Mouse (Mus musculus): ENCODE measurements around the gene Tyw3. TPM values are rescaled to one million over a fixed set of nuclear protein-coding genes. Genes with fewer than 3 reads are reported as not detected.

The Tyw3 gene
- polyA plus RNA-seq, 1 experiment from 2014 or later = 21.0 TPM

DNA sequence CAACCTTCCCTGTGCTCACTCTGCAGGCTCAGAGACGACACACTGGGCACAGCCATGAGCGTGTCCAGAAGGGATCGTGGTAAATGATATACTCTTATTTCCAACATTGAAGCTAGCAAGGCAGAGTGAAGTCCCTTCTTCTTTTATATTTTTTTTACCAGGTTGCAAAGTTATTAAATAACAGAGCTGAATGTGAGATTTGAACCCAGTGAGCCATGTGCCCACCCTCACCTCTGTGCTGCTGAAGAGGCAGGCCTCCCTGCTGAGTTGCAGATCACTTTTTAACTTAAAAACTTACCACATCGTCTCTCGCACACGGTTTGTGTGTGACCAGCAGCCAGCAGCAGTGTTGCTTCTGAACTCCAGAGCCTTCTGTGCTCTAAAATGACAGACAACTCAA, 2.7 kb downstream of the Tyw3 start:
- Histone ChIP-seq H3K27ac (replicated peaks) (no peak overlapping the region), H3K4me1 (peaks cover 17% of the 10 kb centered on the region), H3K36me3 (peaks cover 52% of the 10 kb centered on the region), H3K4me3 (no peak overlapping the region), H3K27me3 (ENCODE audit: low read depth, poor library complexity, severe bottlenecking) (no peaks in the 10 kb centered on the region), H3K9me3 (replicated peaks) (no peaks in the 10 kb centered on the region)
- WGBS = 91% methylated on average over 6 of the region's 6 CpGs
- no peak for DNase-seq (ENCODE audit: low spot score)

DNA sequence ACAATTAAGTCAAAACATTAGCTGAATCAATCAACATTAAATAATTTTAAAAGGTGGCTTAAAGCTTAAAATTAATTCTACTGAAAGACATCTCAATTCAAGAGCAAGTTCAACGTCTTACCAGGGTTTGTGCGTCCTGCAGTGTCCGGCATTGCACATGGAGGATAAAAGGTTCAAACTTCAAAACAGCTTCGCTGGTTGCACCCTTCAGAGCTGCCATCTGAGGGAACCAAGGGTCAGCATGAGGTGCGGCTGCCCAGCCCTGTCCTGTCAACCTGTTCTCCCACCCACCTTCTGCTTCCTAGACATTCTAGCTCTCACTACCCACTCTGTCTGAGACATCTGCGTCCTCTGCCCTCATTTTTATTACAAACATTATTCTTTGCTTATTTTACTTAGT, 3.3 kb downstream of the Tyw3 start:
- Histone ChIP-seq H3K27me3 (ENCODE audit: low read depth, poor library complexity, severe bottlenecking) (no peaks in the 10 kb centered on the region), H3K4me3 (no peak overlapping the region), H3K36me3 (peaks cover 52% of the 10 kb centered on the region), H3K4me1 (peaks cover 14% of the 10 kb centered on the region), H3K9me3 (replicated peaks) (no peaks in the 10 kb centered on the region), H3K27ac (replicated peaks) (no peak overlapping the region)
- WGBS = 94% methylated on average over 6 of the region's 6 CpGs
- DNase-seq (ENCODE audit: low spot score) = no peak

DNA sequence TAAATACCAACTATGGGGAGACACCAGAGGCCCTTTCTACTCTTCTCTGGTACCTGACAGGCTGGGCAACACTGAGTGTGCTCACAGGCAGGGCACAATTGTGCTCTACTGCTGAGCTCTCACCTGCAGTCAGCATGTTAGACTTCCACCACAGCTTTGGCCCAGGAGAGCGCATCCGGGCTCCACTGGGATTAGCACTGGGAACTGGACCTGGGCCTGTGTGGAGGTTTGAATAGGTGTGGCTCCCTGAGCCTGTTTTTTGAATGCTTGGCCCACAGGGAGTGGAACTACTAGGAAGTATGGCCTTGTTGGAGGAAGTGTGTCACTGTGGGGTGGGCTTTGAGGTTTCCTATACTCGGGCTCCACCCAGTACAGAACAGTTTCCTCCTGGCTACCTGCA, 5.3 kb downstream of the Tyw3 start:
- DNase-seq (ENCODE audit: low spot score) = no peak
- peaks cover 72% of the 10 kb centered on the region for H3K36me3 ChIP-seq
- no peak overlapping the region for H3K27ac ChIP-seq (replicated peaks)
- WGBS = 96% methylated on average over 3 of the region's 3 CpGs
- no peaks in the 10 kb centered on the region for H3K27me3 ChIP-seq (ENCODE audit: low read depth, poor library complexity, severe bottlenecking)
- no peaks in the 10 kb centered on the region for H3K9me3 ChIP-seq (replicated peaks)
- H3K4me1 ChIP-seq = peaks cover 4% of the 10 kb centered on the region
- no peak overlapping the region for H3K4me3 ChIP-seq

DNA sequence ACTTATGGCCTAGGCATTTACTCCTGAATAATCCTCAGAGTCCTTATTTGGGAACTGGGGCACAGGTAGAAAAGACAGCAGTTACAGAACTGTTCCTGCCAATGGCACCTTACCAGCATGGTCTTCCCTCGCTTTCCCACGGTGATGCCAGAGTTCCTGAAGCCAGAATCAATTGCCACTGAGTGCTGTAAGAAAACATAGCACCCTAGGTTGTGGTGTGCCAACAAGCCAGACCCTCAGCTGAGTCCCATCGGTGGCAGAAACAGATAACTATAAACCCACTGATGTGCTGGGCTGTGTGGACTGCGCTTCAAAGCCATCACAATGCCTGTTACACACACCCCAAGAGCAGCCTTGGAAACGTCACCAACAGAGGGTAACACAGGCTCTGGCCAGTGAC, 5.9 kb downstream of the Tyw3 start:
- 92% methylated on average over 5 of the region's 5 CpGs for WGBS
- Histone ChIP-seq H3K27me3 (ENCODE audit: low read depth, poor library complexity, severe bottlenecking) (no peaks in the 10 kb centered on the region), H3K27ac (replicated peaks) (no peak overlapping the region), H3K9me3 (replicated peaks) (no peaks in the 10 kb centered on the region), H3K4me3 (no peak overlapping the region), H3K4me1 (no peaks in the 10 kb centered on the region), H3K36me3 (peaks cover 78% of the 10 kb centered on the region)
- no peak for DNase-seq (ENCODE audit: low spot score)

DNA sequence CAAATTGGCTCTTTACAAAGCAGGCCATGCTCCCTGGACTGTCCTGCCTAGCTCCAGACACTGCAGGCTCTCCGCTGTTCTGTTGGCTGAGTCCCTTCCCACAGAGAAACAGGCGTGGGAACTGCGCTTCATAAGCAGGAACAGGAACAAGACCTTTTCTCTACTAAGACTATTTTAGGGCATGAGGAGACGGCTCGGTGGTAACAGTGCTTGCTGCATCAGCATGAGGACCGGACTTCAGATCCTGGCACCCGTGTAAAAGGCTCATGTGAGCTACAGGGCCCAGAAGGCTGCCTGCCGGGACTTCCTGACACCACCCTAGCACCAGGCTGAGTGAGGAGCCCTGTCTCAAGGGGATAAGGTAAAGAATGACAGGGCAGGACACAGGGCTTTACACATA, 12.6 kb downstream of the Tyw3 start:
- Histone ChIP-seq H3K27ac (replicated peaks) (no peak overlapping the region), H3K9me3 (replicated peaks) (no peaks in the 10 kb centered on the region), H3K27me3 (ENCODE audit: low read depth, poor library complexity, severe bottlenecking) (no peaks in the 10 kb centered on the region), H3K4me1 (no peaks in the 10 kb centered on the region), H3K36me3 (peaks cover 58% of the 10 kb centered on the region), H3K4me3 (no peak overlapping the region)
- 91% methylated on average over 8 of the region's 8 CpGs for WGBS
- DNase-seq (ENCODE audit: low spot score) = no peak

DNA sequence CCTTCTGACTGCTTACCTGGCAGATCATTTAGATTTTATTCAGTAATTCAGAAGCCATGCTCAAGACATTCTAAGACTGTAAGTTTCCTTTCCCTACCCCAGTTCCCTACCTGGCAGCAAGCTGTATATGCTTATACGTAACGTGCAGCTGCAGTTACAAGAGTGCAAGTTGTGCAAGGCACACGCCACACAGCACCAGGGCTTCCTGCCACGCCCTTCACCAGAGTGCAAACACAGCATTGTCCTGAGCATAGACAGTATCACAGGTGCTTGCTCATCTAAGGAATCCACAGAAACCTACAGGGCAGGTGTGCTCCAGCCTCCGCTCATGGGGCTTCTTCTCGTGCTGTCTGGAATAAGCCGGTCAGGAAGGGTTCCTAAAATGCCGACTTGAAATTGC, 19.0 kb downstream of the Tyw3 start:
- Histone ChIP-seq H3K4me3 (no peak overlapping the region), H3K27ac (replicated peaks) (no peak overlapping the region), H3K36me3 (peaks cover 26% of the 10 kb centered on the region), H3K4me1 (no peaks in the 10 kb centered on the region), H3K9me3 (replicated peaks) (no peaks in the 10 kb centered on the region), H3K27me3 (ENCODE audit: low read depth, poor library complexity, severe bottlenecking) (no peaks in the 10 kb centered on the region)
- WGBS = 97% methylated on average over 8 of the region's 8 CpGs
- no peak for DNase-seq (ENCODE audit: low spot score)

DNA sequence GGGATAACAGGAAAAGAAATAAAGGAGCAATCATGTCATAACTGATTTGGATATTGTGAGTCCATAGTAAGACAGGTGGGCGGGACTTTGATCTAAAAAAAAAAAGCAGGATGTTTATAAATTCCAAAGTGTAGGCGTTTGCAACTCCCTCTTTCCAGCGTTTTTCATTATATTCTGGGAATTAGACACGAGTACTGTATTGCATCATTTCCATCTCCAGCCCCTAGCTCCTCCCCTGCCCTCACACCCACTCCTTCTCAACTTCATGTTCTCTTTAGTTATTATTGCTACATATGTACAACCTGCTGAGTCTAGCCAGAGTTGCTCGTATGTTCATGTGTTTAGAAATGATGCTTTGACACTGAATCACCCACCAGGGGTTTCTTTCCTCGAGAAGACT, 23.2 kb downstream of the Tyw3 start:
- H3K4me3 ChIP-seq = no peak overlapping the region
- no peaks in the 10 kb centered on the region for H3K9me3 ChIP-seq (replicated peaks)
- H3K36me3 ChIP-seq = peaks cover 8% of the 10 kb centered on the region
- no peak for DNase-seq (ENCODE audit: low spot score)
- peaks cover 17% of the 10 kb centered on the region for H3K4me1 ChIP-seq
- H3K27me3 ChIP-seq (ENCODE audit: low read depth, poor library complexity, severe bottlenecking) = peaks cover 29% of the 10 kb centered on the region
- no peak overlapping the region for H3K27ac ChIP-seq (replicated peaks)
- whole genome bisulfite sequencing = 83% methylated on average over 6 of the region's 6 CpGs

DNA sequence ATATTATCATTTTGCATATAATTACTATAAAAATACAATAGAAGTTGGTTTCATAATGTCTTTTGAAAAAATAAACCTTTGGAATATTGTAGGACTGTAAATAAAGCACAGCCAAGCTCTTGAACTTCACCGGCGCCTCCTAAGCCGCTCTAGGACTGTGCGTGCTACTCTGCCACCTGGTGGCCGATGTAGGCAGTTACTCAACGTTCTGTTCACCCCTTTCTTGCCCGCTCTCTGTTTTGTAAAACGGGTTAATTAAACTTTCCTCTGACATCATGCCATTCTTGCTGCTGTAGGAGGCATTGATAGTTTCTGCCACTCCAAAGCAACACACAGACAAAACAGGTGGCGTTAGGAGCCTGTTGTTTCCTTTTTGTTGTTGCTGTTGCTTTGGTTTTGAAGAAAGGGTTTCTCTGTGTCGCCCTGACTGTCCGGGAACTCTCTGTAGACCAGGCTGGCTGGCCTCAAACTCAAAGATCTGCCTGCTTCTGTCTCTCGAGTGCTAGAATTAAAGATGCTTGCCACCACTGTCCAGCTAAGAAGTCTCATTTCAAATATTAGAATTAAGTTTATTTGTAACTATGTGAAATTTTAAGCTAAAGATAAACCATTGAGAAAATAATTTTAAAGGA, 24.4 kb downstream of the Tyw3 start:
- 17% methylated on average over 12 of the region's 12 CpGs for WGBS
- Histone ChIP-seq H3K9me3 (replicated peaks) (no peaks in the 10 kb centered on the region), H3K36me3 (peaks cover under 1% of the 10 kb centered on the region; the same call in 1 of the 2 replicates), H3K4me3 (0 out of 2 replicates have a peak overlapping the region, but pooled peaks have one; percentile 20), H3K27me3 (ENCODE audit: low read depth, poor library complexity, severe bottlenecking) (peaks cover 39% of the 10 kb centered on the region), H3K4me1 (peaks cover 17% of the 10 kb centered on the region), H3K27ac (replicated peaks) (no peak overlapping the region)
- DNase-seq (ENCODE audit: low spot score) = peak; percentile 81

DNA sequence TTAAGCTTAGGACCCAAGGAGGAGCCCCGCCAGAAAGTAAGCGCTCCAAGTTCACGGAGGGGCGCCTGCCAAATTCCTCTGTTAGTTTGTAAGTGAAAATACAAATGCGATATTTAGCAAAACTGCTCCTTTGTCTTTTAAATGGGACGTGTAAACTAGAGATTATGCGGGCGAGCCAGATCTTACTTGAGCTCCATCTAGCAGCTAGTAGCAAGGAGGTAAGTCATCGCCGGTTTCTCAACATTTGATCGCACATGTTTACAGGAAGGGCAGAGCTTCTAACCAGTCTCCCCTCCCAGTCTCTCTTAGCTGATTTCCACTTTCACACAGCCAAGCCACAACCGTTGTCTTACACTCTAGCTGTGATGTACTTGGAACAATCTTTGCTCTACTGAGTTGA, 26.1 kb downstream of the Tyw3 start:
- Histone ChIP-seq H3K4me1 (peaks cover 17% of the 10 kb centered on the region), H3K36me3 (no peaks in the 10 kb centered on the region), H3K27me3 (ENCODE audit: low read depth, poor library complexity, severe bottlenecking) (peaks cover 45% of the 10 kb centered on the region), H3K9me3 (replicated peaks) (no peaks in the 10 kb centered on the region), H3K4me3 (peak overlapping the region; percentile 39), H3K27ac (replicated peaks) (peak overlapping the region; percentile 47; the same call in 1 of the 2 replicates)
- peak; percentile 34 for DNase-seq (ENCODE audit: low spot score)
- 9% methylated on average over 12 of the region's 12 CpGs for WGBS

DNA sequence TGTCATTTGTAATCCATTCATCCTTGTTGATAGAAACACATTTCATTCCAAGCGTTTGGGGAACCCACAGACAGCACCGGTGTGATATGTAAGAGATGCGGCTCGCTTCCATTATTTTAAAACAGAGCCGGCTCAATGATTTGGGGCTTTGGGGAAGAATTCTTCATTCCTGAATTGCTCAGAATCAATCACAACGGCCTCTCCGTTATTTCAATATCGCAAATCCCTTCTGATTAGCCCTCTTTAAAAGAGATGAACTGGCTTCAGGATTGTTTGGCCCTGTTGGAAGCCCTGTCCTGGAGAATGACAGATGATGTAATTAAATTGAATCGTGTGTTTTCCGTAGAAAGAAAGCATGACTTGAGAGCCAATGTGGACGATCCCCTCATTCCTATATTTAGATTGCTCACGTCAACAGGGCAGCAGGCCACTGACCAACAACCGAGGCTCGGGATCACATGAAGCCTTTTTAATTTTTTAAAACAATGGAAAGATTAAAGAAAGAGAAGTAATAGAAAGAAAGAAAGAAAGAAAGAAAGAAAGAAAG, 26.8 kb downstream of the Tyw3 start:
- H3K27ac ChIP-seq (replicated peaks) = no peak overlapping the region
- WGBS = 46% methylated on average over 14 of the region's 14 CpGs
- no peak for DNase-seq (ENCODE audit: low spot score)
- no peak overlapping the region for H3K4me3 ChIP-seq
- H3K9me3 ChIP-seq (replicated peaks) = no peaks in the 10 kb centered on the region
- H3K36me3 ChIP-seq = no peaks in the 10 kb centered on the region
- H3K4me1 ChIP-seq = peaks cover 17% of the 10 kb centered on the region
- H3K27me3 ChIP-seq (ENCODE audit: low read depth, poor library complexity, severe bottlenecking) = peaks cover 45% of the 10 kb centered on the region

DNA sequence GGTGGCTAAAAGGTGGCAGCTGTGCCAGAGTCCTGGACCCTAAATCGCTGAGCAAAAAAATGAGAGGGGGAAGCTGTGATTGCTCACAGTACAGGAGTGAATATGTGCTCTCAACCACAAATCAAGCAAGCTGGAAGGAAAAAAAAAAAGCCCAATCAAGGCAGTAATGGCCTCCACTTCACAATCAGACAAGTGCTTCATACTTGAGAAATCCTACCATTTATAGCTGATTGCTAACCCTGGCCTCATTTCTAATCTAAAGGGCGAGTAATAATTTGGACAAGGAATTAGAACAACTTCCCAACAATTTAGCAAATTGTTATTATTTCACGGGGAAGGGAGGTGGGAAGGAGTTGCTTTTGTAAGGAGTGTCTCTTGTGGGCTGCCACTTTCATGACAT, 31.5 kb downstream of the Tyw3 start:
- peaks cover 31% of the 10 kb centered on the region for H3K27me3 ChIP-seq (ENCODE audit: low read depth, poor library complexity, severe bottlenecking)
- H3K27ac ChIP-seq (replicated peaks) = no peak overlapping the region
- no peak overlapping the region for H3K4me3 ChIP-seq
- peaks cover 6% of the 10 kb centered on the region for H3K4me1 ChIP-seq
- WGBS = 80% methylated on average over 3 of the region's 3 CpGs
- DNase-seq (ENCODE audit: low spot score) = no peak
- H3K36me3 ChIP-seq = no peaks in the 10 kb centered on the region
- no peaks in the 10 kb centered on the region for H3K9me3 ChIP-seq (replicated peaks)

DNA sequence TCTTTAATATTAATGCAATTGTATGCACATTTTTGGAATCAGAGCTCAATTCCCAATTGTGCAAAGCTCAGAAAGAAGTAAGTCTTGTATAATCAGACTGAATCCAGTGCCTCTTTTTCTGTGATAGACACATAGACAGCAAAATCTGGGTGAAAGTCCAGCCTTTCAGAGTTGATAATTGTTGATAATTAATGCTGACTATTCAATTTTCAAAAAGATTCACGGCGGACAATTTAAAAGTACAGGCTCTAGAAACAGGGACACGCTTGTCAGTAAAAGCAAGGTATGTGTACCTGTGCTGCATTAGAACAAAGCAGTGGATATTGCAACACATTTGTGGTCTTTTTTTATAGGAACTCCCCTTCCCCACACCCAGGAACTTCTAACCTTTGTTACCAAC, 34.7 kb downstream of the Tyw3 start:
- no peaks in the 10 kb centered on the region for H3K4me1 ChIP-seq
- WGBS = 97% methylated on average over 3 of the region's 3 CpGs
- DNase-seq (ENCODE audit: low spot score) = no peak

DNA sequence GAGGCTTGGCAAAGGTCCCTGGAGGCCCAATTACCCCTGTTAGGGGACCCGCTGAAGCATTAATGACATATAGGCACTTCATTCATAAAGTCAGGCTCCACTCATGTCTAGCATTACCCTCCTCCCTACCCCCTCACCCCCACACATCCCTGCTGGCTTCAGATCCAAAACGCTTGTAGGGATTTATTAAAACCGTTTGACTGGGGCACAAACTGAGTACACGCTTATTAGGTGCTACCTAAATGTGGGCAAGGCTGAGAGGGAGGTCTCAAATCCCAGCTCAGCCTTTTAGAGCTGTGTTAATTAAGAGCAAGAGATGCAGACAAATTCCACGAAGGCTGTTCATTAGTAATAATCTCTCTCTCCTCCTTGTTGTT, 45.9 kb downstream of the Tyw3 start:
- Histone ChIP-seq H3K4me3 (no peak overlapping the region), H3K9me3 (replicated peaks) (no peaks in the 10 kb centered on the region), H3K27me3 (ENCODE audit: low read depth, poor library complexity, severe bottlenecking) (peaks cover 40% of the 10 kb centered on the region), H3K4me1 (peaks cover 42% of the 10 kb centered on the region), H3K27ac (replicated peaks) (no peak overlapping the region), H3K36me3 (no peaks in the 10 kb centered on the region)
- no peak for DNase-seq (ENCODE audit: low spot score)
- 55% methylated on average over 5 of the region's 5 CpGs for WGBS

More for the DNA sequence above, 34.7 kb downstream of the Tyw3 start:
- H3K9me3 ChIP-seq (replicated peaks) = no peaks in the 10 kb centered on the region
- H3K27ac ChIP-seq (replicated peaks) = no peak overlapping the region
- no peaks in the 10 kb centered on the region for H3K36me3 ChIP-seq
- H3K4me3 ChIP-seq = no peak overlapping the region
- H3K27me3 ChIP-seq (ENCODE audit: low read depth, poor library complexity, severe bottlenecking) = 0 out of 2 replicates have a peak, but pooled peaks cover 6% of the 10 kb centered on the region

All from midbrain, embryonic 10.5 days (tissue).